Mouse (Mus musculus) CD8-positive naive resting alpha-beta T cell, adult 2 months (primary cell): ENCODE measurements around the gene Urad.

Experiments
- DNase-seq, 2 experiments: peaks; one replicate each; pipeline ENCODE4 v3.0.0; 2022; ENCODE audit warnings: low read depth in 2 of 2, low spot score in 2 of 2

Urad gene

DNA sequence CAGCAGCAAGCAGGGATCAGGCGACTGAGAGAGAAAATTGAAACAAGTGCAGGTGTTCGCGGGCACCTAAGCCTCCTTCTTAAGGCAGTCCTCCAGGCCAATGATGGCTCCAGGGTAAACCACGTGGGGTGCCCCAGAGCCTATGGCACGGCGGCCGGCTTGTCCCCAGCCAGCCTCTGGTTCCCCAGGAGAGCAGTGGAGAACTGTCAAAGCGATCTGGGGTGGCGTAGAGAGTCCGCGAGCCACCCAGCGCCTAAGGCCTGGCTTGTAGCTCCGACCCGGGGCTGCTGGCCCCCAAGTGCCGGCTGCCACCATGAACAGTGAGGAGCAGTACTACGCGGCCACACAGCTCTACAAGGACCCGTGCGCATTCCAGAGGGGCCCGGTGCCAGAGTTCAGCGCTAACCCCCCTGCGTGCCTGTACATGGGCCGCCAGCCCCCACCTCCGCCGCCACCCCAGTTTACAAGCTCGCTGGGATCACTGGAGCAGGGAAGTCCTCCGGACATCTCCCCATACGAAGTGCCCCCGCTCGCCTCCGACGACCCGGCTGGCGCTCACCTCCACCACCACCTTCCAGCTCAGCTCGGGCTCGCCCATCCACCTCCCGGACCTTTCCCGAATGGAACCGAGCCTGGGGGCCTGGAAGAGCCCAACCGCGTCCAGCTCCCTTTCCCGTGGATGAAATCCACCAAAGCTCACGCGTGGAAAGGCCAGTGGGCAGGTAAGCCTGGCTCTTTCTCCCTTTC, 52.1 kb downstream of the Urad start, which contains the start of gene Pdx1:
Pdx1 (plus strand) TSS at position 34 of the 747 bp plus-strand sequence.
- no peak for DNase-seq

DNA sequence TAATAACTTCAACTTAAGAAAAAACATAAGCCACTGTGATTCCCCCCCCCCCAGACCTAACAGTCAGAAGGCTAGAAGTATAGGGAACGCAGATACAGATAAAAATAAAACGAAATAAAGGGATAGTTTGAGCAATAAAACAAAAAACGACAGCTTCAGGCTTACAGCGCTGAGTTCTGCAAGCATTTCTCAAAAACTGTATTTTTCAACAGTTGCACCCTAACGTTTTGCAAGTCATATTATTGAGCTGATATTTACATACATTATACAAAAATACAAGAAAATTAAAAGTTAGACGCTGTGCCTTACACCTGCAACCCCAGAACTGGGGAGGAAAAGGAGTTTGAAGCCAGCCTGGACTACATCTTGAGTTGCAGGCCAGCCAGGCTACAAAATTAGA, 52.9 kb downstream of the Urad start:
- DNase-seq, result no peak

DNA sequence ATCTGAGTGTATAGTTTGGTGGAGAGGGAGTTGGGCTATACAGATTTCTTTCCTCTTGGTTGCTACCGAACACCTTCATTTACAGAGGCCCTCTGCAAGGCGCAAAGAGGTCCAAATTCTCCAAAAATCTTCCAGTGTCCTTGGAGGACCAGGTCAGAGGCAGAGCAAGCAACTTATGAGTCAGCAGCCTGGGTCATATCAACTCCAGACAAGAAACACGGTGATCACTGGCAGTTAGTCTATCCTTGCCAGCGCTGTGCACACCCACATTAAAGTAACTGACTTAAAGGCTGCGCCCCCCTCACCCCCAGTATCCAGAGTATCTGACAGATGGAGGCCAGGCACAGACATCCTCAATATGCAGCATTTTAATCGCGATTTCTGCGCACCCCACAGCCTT, 53.5 kb downstream of the Urad start:
- DNase-seq, result no peak

DNA sequence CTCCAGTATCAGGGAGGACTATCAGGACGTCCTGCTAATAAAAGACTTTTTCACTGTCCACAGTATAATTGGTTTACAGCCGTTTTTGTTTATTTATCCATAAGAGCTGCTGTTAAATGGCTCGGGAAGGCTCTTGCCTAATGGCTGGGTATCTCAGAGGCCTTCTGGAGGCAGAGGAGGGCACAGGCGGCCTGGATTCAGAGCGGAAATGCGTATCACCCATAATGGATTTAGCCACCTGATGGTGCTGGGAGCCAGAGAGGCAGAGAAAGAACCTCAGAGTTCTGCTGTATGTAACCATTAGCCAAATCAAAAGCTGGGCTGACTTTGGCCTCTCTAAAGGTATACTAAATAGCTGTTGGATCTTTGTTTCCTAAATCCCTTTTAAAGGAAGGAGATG, 54.8 kb downstream of the Urad start:
- DNase-seq, result no peak
